Mouse (Mus musculus) kidney, adult 2 months (tissue): ENCODE data around the gene Ptpn22. TPM values are rescaled to one million over a fixed set of nuclear protein-coding genes. Genes with fewer than 3 reads are reported as not detected.
A peak's percentile ranks its signal among the peaks of the same experiment; 100 is the strongest.
"Not testable (repeated sequence)": the region's sequence is repeated elsewhere in the genome, so short reads cannot be mapped to it uniquely, and the experiment has no call there.

ENCODE experiments used
- DNase-seq: peaks from one replicate; pipeline ENCODE4 v3.0.0; 2021
- H3K27ac ChIP-seq: fragments of 200-500 bp; 2 replicates; pipeline ENCODE4 v1.5.1; 2012; ENCODE audit warnings: low read depth, low read length, control low read depth, inconsistent platforms; ENCODE audit not compliant: insufficient read depth
- H3K27me3 ChIP-seq: fragments of 200-500 bp; replicated peaks from 2 replicates; pipeline ENCODE4 v1.6.1; 2012; ENCODE audit warnings: mild to moderate bottlenecking, moderate library complexity, low read length, inconsistent platforms; ENCODE audit not compliant: control insufficient read depth, insufficient read depth
- H3K36me3 ChIP-seq: fragments of 200-500 bp; 2 replicates; pipeline ENCODE4 v1.6.1; 2012; ENCODE audit warnings: mild to moderate bottlenecking, moderate library complexity, low read length, inconsistent platforms; ENCODE audit not compliant: control insufficient read depth, insufficient read depth
- H3K4me1 ChIP-seq: fragments of 200-500 bp; 2 replicates; pipeline ENCODE4 v1.6.1; 2011; ENCODE audit warnings: low read length; ENCODE audit not compliant: control insufficient read depth, insufficient read depth
- H3K4me3 ChIP-seq: fragments of 200-500 bp; 2 replicates; pipeline ENCODE4 v1.5.1; 2011; ENCODE audit warnings: mild to moderate bottlenecking, low read depth, low read length, control low read depth; ENCODE audit not compliant: insufficient read depth
- CTCF ChIP-seq: fragments of 200-500 bp; conservative IDR thresholded peaks from 2 replicates; pipeline ENCODE4 v1.5.1; 2011; ENCODE audit warnings: low read depth, mild to moderate bottlenecking, control low read depth, low read length, moderate library complexity, mixed read lengths; ENCODE audit not compliant: insufficient read depth, insufficient read length
- POLR2A ChIP-seq: fragments of 200-500 bp; IDR thresholded peaks from one replicate; pipeline ENCODE4 v1.6.1; 2011; ENCODE audit warnings: low read depth, low read length, control low read depth
- WGBS: fragments of 180-500 bp; shearing (Covaris S2); methylation state at CpG from one replicate; pipeline ENCODE4 v1.1.7; 2018; 5-methylcytosine and 5-hydroxymethylcytosine counted together
- polyA plus RNA-seq: library from polyadenylated mRNA; depleted of rRNA; stranded (reverse); fragments of >200 nt; gene quantifications from 2 replicates; pipeline ENCODE4 v1.2.3, GENCODE M21; 2012

Gene Ptpn22
- polyA plus RNA-seq, 1 experiment, result 1.8 TPM

GRCm38 (mm10) chr3:103834001-103834400, 25.6 kb upstream of the Ptpn22 start:
- 53% methylated on average over 2 of the region's 2 CpGs for WGBS
- Histone ChIP-seq H3K27me3 (no peaks in the 10 kb centered on the region), H3K36me3 (no peaks in the 10 kb centered on the region), H3K27ac (no peak overlapping the region), H3K4me3 (no peak overlapping the region), H3K4me1 (no peaks in the 10 kb centered on the region; the same call in 1 of the 2 replicates)
- TF ChIP-seq POLR2A (no peak), CTCF (no peak)
- DNase-seq, result peak; percentile 13

- WGBS, result 76% methylated on average over 6 of the region's 6 CpGs
- no peaks in the 10 kb centered on the region for H3K27me3 ChIP-seq
- H3K4me3 ChIP-seq, result no peak overlapping the region
- no peak for TF ChIP-seq CTCF
- no peak for TF ChIP-seq POLR2A
- no peak for DNase-seq
- no peak overlapping the region for H3K27ac ChIP-seq
- no peaks in the 10 kb centered on the region for H3K36me3 ChIP-seq
- H3K4me1 ChIP-seq, result peaks cover 5% of the 10 kb centered on the region; the same call in 1 of the 2 replicates
These were observed 24.2 kb upstream of the Ptpn22 start for GRCm38 (mm10) chr3:103835272-103835950.

- no peaks in the 10 kb centered on the region for H3K36me3 ChIP-seq
- no peak overlapping the region for H3K27ac ChIP-seq
- no peaks in the 10 kb centered on the region for H3K27me3 ChIP-seq
- H3K4me3 ChIP-seq, result no peak overlapping the region
- no peak for DNase-seq
- 80% methylated on average over 10 of the region's 10 CpGs for WGBS
- TF ChIP-seq CTCF, result no peak
- TF ChIP-seq POLR2A, result no peak
- H3K4me1 ChIP-seq, result peaks cover 5% of the 10 kb centered on the region; the same call in 1 of the 2 replicates
These were observed 23.7 kb upstream of the Ptpn22 start for GRCm38 (mm10) chr3:103835951-103836310.

- H3K27me3 ChIP-seq, result no peaks in the 10 kb centered on the region
- 97% methylated on average over 5 of the region's 5 CpGs for WGBS
These were observed 23.1 kb upstream of the Ptpn22 start for GRCm38 (mm10) chr3:103836453-103836852.

GRCm38 (mm10) chr3:103839711-103840110, 19.9 kb upstream of the Ptpn22 start:
- TF ChIP-seq CTCF (no peak), POLR2A (no peak)
- 46% methylated on average over 6 of the region's 6 CpGs for whole genome bisulfite sequencing

More at GRCm38 (mm10) chr3:103836453-103836852, 23.1 kb upstream of the Ptpn22 start:
- DNase-seq, result no peak
- Histone ChIP-seq H3K4me3 (no peak overlapping the region), H3K27ac (no peak overlapping the region), H3K36me3 (no peaks in the 10 kb centered on the region), H3K4me1 (peaks cover 5% of the 10 kb centered on the region; the same call in 1 of the 2 replicates)
- TF ChIP-seq POLR2A, result no peak
- TF ChIP-seq CTCF, result no peak

GRCm38 (mm10) chr3:103840195-103840594, 19.4 kb upstream of the Ptpn22 start:
- H3K4me3 ChIP-seq, H3K4me1 ChIP-seq, H3K27me3 ChIP-seq, DNase-seq, H3K27ac ChIP-seq, H3K36me3 ChIP-seq: not testable (repeated sequence)
- WGBS, result 97% methylated on average over 3 of the region's 3 CpGs

More at GRCm38 (mm10) chr3:103839711-103840110, 19.9 kb upstream of the Ptpn22 start:
- Histone ChIP-seq H3K27me3 (no peaks in the 10 kb centered on the region), H3K4me3 (no peak overlapping the region), H3K36me3 (no peaks in the 10 kb centered on the region), H3K4me1 (peaks cover 5% of the 10 kb centered on the region; the same call in 1 of the 2 replicates), H3K27ac (no peak overlapping the region; the same call in 1 of the 2 replicates)
- DNase-seq, result peak; percentile 64

- H3K4me3 ChIP-seq, H3K36me3 ChIP-seq, H3K27me3 ChIP-seq, DNase-seq, H3K4me1 ChIP-seq, H3K27ac ChIP-seq: not testable (repeated sequence)
- WGBS, result 91% methylated on average over 7 of the region's 7 CpGs
These were observed 18.6 kb upstream of the Ptpn22 start for GRCm38 (mm10) chr3:103840946-103841345.
